Mouse (Mus musculus) fibroblast of lung, adult 2 months (primary cell): ENCODE results near the gene Noxa1.

ENCODE experiments used
- DNase-seq: peaks from one replicate; pipeline ENCODE4 v3.0.0-alpha.2; 2011; ENCODE audit warnings: low read depth

Gene Noxa1

DNA sequence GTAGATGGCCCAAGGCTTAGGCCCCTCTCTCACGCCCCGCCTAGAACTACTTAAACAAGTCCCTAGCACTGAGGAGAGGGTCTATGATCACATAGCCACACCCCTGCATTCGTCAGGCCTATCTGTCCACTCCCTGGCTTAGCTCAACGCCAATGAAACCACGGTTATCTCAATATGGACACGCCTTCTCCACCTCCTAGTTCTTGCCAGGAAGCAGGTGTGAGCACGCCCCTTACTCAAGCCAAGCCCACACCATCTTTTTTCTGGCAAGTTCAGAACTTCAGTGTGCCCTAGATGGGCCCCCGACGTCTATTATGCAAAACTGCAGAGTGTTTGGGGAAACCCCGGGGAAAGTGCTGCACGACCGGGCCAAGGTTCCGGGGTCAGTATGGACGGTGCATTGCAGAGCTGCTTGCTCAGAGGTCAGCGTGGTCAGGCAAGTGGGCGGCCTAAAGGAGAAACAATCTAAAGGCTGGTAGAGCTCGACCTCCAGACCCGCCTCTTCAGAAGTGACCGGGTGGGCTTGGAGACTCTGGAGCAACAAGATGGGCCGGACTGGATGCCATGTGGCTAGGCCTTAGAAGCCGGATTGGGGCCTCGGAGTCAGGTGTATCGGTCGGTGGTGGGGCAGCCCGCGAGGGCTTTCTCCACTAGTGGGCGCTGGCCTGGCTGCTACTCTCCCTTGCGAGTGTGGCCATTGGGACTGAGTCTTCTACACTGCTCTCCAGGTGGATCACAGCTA lies at the start of gene Noxa1:
Noxa1 (minus strand) TSS at position 41 of the 742 bp plus-strand sequence.
- DNase-seq = no peak

DNA sequence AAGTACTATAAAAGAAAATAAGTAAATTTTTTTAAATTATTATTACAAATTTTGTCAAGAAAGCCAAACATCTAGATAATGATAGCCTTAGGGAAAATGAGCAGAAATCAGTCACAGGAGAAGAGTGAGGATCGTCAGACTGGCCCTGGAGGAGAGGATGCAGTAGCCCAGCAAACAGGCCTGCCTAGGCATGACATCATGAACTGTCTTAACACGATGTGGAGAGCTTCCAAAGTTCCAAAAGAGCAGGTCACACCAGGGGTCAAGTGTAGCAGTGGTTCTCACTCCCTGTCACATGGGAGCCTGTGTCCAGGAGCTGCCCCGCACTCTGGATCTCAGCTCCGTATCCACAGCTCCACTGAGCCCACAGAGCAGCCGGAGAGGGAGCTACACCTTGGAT lies 47.0 kb upstream of the Noxa1 start:
- DNase-seq = no peak

DNA sequence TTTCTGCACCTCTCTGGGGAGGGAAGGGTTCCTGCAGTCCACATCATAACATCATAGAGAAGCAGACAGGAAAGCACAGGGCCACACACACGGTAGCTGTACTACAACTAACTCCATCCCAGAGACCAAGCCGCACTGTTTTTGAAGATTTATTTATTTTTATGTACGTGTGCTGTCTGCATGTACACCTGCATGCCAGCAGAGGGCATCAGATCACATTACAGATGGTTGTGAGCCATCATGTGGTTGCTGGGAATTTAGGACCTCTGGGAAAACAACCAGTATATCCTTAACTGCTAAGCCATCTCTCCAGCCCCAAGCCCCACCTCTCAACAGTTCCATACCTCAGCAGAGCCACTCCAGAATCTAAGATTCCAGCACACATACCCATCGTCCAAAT lies 46.2 kb upstream of the Noxa1 start:
- DNase-seq = no peak

GRCm38 (mm10) chr2:25137832-25138231 lies 42.9 kb upstream of the Noxa1 start:
- DNase-seq = no peak

- no peak for DNase-seq
Observed at GRCm38 (mm10) chr2:25131601-25132000, 36.7 kb upstream of the Noxa1 start.

- no peak for DNase-seq
Observed at GRCm38 (mm10) chr2:25128072-25128471, 33.1 kb upstream of the Noxa1 start.

- no peak for DNase-seq
Observed at GRCm38 (mm10) chr2:25127206-25127605, 32.3 kb upstream of the Noxa1 start.

GRCm38 (mm10) chr2:25126011-25127010 lies 31.4 kb upstream of the Noxa1 start:
- DNase-seq = no peak

DNA sequence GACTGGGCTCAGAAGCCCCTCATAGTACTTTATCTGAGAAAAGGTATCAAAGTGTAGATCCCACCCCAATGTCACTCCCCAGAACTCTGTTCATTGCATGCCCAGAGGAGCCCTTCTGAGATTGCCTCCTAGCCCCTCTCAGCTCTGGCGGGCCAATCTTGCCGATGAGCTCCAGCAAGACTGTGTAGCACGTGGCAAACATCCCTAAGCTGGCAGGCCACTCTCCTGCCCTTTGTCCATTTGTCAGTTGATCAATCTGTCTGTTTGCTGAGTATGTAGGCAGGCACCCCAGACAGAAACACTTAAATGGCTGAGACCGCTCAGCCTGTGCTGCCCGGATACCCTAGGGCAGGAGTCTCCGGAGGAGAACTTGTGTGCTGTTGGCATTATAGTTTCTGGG lies 30.2 kb upstream of the Noxa1 start:
- DNase-seq = no peak

DNA sequence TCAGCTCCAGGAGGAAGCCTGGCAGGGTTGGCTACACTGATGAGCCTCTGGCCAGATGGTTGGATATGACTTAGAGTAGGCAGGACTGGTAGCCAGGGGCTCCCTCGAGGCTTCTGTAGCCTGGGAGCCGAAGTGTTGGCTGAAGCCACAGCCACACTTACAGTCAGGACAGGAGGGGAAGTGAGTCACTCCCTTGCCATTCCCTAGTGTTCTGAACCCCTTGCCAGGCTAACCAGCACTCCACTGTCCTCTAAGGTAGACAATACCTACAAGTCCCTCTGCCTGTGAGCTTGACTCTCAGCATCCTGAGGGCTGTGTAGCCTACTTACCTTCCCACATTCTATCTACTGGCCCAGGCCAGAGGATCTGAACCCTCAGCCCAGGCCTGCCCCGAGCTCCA lies 29.5 kb upstream of the Noxa1 start:
- DNase-seq = no peak

DNA sequence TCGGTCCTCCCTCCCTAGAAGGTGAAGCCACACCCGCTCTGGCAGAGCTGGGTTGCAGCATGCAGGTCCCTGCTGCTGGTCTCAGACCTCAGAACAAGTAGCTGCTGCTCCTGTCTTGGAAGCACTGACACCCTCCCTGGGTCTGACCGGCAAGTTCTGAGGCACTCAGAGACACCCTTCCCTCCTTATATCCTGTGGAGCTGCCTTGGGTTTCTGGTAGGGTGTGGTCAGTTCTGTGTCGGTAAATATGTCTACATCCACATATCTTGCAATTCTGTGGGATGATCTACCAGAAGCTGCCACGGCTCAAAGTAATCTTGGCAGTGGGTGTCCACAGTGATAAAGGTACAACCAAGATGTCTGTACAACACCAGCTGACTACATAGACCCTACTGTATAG lies 28.6 kb upstream of the Noxa1 start:
- DNase-seq = no peak

- no peak for DNase-seq
Observed at GRCm38 (mm10) chr2:25122666-25123065, 27.7 kb upstream of the Noxa1 start.

GRCm38 (mm10) chr2:25120963-25121362 lies 26.0 kb upstream of the Noxa1 start:
- no peak for DNase-seq

GRCm38 (mm10) chr2:25115442-25115841 lies 20.5 kb upstream of the Noxa1 start:
- no peak for DNase-seq

GRCm38 (mm10) chr2:25114308-25114707 lies 19.4 kb upstream of the Noxa1 start:
- DNase-seq = no peak

DNA sequence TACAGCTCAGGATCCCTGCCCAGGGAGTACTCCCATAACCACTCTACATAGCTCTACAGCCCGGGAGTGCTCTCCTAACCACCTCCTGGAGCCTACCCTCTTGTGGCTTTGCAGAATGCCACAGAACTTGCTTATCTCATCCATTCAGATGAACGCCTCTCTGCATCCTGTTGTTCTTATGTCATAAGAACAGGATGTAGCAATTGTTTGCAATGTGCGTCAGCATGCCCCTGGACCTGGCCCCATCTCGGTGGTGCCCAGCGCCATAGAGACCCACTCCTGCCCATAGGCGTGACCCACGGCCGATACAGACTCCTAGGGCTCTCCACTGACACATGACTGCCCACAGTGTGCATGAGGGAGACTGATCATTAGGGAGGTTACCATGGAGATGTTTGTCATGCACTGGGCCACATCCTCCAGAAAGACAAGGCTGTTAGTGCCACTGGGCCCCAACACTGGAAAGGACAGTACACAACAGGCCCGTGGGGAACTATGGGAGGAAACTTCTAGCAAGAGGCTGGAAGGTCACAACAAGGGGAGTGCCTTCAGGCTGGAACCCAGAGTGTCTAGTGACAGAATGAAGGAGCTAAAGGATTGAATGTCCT lies 16.3 kb upstream of the Noxa1 start:
- no peak for DNase-seq

- no peak for DNase-seq
Observed at GRCm38 (mm10) chr2:25110505-25111183, 15.7 kb upstream of the Noxa1 start.

GRCm38 (mm10) chr2:25109487-25109886 lies 14.5 kb upstream of the Noxa1 start:
- DNase-seq = no peak

GRCm38 (mm10) chr2:25106045-25106444 lies 11.1 kb upstream of the Noxa1 start:
- no peak for DNase-seq

- DNase-seq = no peak
Observed at GRCm38 (mm10) chr2:25104122-25104521, 9.2 kb upstream of the Noxa1 start.

GRCm38 (mm10) chr2:25099703-25100102 lies 4.8 kb upstream of the Noxa1 start:
- no peak for DNase-seq

GRCm38 (mm10) chr2:25098956-25099355 lies 4.0 kb upstream of the Noxa1 start:
- no peak for DNase-seq
